Mouse (Mus musculus): ENCODE data around the gene Nfkbid. TPM values are rescaled to one million over a fixed set of nuclear protein-coding genes. Genes with fewer than 3 reads are reported as not detected.
A peak's percentile ranks its signal among the peaks of the same experiment; 100 is the strongest.

Nfkbid gene
- total RNA-seq, 4 experiments from 2014 or later: 2.8 to 4.1 (median 3.2) TPM

DNA sequence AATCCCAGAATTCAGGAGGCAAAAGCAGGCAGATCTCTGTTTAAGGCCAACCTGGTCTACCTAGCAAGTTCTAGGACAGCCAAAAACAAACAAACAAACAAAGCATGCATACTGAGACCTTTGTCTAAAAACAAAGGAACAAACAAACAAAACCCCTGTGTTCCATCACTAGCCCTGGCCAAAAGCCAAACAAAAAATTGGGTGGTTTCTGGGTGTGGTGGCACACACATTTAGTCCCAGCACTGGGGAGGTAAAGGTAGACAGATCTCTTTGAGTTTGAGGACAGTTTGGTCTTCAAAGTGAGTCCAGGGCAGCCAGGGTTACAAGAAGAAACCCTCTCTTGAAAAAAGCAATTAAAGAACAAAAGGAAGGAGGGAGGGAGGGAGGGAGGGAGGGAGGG lies 7.8 kb downstream of the Nfkbid start:
- no peak for DNase-seq (ENCODE audit: low spot score in 2 of 2)

DNA sequence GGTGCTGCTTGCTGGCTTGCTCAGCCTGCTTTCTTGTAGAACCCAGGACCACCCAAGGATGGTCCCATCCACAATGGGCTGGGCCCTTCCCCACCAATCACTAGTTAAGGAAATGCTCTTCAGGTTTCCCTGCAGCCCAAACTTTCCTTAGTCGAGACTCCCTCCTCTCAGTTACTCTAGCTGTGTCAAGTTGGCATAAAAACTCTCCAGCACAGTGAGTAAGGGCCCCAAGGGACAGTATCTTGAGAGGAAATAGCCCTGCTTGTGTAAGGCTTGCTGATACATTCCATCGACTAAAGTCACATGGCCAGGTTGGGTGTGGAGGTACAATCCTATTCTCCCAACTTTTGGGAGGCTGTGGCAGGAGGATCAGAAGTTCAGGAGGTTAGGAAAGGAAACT lies 8.7 kb downstream of the Nfkbid start:
- no peak for DNase-seq (ENCODE audit: low spot score in 2 of 2)

DNA sequence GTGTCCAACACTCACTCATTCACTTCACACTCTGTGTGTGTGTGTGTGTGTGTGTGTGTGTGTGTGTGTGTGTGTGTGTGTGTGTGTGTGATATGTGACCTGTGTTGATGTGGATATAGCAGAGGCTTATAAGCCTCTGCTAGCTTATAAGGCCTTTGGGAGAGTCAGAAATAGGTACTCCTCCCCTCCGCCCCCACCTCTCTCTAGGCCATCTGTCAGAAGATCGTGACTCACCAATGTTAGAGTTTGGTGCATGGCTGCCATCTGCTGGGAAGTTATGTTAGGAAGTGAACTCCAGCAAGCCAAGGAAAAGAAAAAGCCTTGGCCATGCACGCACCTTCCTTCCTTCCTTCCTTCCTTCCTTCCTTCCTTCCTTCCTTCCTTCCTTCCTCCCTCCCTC lies 10.3 kb downstream of the Nfkbid start:
- peak; percentile 84 to 88 for DNase-seq (ENCODE audit: low spot score in 2 of 2)

DNA sequence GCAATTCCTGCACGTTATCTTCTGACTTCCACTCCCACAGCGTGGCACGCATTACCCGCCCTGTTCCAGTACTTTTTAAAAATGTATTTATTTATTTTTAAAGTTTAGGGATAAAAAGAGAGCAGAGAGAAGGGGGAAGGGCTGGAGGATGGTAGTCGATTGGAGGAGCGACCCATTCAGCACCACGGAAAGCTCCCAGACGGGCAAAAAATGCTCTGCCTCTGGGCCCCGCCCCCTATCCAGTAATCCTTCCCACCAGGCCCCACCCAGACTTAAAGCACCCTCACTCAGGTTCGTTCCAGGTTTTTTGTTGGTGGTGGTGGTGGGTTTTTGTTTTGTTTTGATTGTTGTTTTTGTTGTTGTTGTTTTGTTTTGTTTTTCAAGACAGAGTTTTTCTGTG lies 12.7 kb downstream of the Nfkbid start:
- DNase-seq (ENCODE audit: low spot score in 2 of 2): no peak

DNA sequence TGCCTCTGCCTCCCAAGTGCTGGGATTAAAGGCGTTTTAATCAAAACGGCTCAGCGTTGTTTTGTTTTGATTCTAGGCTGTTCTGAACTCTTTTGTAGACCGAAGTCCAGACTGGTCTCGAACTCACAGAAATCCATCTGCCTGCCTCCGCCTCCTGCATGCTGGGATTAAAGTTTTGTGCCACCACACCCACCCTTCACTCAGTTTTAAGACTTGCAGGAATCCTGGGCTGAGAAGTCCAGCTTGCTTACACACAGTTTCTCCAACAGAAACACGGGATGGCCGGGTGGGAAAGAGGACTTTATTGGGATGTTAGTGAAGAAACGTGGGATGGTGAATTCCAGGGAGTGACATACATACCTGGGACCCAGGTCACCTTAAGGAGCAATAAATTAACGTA lies 13.2 kb downstream of the Nfkbid start:
- DNase-seq (ENCODE audit: low spot score in 2 of 2): no peak

DNA sequence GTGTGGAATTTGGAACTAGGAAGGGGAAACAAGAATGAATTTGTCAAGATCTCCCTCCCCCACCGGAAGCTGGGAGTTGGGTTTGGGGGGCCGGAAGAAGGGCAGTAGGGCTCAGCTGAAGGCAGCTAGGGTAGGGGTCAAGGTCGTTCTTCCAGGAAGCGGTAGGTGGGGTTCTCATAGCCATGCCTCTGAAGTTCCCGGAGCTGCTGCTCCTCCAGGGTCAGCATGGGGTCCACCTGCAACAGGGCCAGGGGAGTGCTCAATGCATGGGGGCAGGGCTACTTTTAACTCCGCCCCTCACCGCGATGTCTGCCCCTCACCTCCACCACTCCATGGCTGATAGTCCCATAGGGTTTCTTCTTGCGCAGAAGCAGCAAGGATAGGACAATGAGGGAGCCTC lies 13.6 kb downstream of the Nfkbid start:
- DNase-seq (ENCODE audit: low spot score in 2 of 2): no peak

DNA sequence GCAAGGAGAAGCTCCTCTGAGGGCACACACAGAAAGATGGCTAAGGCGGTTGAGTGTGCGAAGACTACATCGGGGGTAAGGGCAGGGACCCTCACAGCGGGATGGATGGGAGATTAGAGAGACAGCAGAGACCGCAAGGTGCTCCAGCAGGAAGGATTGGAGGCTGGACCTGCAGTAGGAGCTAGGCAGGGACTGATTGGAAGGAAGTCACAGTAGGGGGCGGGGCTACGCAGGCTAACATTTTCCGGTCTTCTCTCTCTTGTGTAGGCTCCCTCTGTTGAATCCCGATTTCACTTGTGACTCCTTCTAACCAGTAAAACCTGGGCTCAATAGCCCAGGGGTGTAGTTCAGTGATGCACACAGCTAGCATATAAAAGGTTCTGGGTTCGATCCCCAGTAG lies 15.3 kb downstream of the Nfkbid start:
- no peak for DNase-seq (ENCODE audit: low spot score in 2 of 2)

DNA sequence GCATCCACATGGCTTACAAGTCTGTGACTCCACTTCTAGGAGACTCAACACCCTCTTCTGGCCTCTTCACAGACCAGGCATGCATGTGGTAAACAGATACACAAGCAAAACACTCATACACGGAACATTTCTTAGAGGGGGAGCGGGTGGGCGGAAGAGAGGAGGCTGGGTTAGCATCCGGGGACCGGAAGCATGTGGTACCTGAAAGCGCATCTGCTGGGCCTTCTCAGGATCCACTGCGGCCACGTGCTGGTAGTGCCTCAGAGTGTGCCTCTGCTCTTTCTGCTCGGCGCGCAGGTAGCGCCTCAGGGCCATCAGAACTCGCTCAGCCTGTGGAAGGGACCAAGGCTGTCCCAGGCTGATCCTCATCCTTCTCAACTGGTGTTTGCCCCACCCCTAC lies 18.2 kb downstream of the Nfkbid start:
- DNase-seq (ENCODE audit: low spot score in 2 of 2): no peak

DNA sequence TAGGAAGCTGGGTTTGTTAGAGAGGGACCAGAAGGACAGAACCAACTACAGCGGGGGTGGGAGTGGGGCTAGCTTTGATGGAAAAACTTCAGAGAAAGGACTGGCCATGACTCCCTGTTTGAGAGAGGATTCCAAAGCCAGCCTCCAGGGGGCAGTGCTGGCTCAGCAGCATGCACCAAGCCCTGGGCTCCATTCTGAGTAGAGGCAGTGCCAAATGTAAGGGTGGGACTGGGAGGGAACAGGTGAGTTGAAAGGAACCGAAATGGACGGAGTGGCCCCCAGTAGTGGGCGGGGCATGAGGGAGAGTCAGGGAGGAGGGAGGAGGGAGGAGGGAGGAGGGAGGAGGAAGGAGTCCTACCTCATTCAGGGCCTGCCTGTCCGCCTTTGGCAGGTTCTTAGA lies 19.2 kb downstream of the Nfkbid start:
- DNase-seq (ENCODE audit: low spot score in 2 of 2): peak in 1 of 2 experiments; percentile 62

DNA sequence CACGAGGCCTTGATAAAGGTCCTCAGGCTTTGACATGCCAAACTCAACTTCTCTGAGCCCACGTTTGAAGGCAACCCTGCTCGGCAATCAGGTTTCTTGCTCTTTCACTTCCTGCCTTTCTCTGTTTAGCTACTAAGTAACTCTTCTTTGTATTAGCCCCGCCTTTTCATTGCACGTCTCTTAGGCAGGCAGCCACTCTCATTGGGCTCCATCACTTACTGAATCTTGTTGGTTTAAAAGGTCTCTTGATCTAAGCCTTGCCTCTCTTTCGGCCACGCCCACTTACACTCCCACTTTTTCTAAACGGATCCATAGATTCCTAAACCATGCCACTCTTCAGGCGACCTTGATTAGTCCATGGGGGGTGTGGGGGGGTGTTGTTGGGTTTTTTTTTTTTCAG lies 22.2 kb downstream of the Nfkbid start:
- DNase-seq (ENCODE audit: low spot score in 2 of 2): no peak

DNA sequence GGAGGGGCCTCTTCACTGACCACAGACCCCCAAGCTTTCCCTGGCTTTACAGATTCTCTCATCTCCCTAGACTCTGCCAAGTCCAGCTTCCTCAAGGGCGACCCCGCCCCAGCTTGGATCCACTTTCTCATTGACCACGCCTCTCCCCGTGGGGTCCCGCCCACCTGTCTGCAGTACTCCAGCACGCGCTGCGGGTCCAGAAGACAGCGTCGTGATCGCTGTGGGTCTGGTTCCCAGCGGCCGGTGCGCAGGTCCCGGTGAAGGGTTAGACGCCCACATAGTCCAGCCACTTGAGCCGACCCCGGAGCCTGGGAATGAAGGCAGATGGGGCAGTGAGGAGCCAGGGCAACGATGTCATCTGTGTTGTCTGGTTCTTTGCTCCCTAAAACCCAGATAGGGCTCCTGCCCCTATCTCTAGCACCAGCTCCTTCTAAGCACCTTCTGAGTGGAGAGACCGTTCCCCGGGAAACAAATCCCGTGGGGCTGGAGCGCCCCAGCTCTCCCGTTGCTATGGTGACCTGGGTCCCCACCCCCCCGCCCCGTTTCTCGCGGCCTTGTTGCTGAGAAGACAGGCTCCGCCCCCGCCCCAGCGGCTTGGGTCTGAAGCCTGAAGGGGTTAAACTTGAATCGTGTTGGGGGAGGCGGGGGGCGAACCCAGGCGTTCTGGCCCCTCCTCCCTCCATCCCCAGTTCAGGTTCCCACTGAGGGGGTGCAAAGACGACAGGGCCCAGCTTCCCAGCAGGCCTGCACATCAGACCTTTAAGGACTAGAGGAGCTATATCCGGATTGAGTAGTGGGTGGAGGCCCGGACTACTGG lies 22.8 kb downstream of the Nfkbid start:
- DNase-seq (ENCODE audit: low spot score in 2 of 2): peak; percentile 71 to 76

DNA sequence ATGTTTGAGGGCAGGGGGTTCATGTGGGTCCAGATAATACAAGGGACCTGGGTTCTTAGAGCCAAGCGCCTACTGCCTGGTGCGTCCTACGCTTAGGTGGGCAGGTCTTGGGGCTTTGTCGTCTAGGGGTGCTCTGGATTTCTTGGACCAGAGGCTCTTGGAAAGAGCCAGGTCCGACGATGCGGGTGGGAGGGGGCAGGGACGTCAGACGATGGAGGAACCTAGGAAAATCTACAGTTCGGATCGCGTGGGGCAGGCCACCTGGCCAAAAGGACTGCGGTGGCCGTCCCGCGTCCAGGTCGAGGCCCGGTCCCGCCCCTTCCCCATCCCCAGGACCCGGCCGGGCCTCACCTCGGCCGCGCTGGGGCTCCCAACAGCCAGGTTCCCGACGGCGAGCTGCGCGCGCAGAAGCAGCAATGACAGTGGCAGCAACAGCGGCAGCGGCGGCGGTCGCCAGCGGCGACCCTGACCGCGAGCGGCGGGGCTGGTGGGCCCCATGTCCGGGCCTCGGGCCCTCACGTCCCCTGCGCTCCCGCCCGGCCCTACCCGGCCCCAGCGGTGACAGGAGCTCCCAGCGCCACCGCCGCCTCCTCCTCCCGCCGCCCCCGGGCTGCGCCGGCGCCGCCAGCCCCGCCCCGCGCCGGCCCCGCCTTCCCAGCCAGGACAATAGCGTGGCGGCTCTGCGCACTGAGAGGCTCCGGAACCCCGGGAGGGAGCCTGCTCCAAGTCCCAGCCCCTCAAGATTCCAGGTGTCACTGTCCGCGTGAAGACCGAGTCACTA lies 23.6 kb downstream of the Nfkbid start, which contains the start of gene Aplp1:
Gene Aplp1 (minus strand): TSS at position 565 of the 781 bp plus-strand sequence.
- peak in 1 of 2 experiments; percentile 76 for DNase-seq (ENCODE audit: low spot score in 2 of 2)

DNA sequence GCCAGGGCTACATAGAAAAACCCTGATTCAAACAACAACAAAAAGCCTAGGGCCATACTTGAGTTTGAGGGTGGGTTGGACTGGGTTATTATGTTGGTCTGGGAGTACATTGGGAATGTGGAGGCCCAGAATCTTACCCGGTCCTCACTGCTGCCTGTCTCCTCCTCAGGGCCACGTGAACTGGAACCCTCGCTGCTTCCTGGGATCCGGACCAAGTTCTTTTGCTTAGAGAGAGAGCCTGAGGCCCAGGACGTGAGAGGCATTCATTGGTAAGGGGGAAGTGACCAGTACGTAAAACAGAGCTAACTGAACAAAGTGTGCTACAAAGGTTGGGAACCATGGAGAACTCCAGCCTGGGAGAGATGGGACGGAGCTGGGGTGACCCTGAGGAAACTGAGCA lies 28.7 kb downstream of the Nfkbid start:
- DNase-seq (ENCODE audit: low spot score in 2 of 2): no peak

DNA sequence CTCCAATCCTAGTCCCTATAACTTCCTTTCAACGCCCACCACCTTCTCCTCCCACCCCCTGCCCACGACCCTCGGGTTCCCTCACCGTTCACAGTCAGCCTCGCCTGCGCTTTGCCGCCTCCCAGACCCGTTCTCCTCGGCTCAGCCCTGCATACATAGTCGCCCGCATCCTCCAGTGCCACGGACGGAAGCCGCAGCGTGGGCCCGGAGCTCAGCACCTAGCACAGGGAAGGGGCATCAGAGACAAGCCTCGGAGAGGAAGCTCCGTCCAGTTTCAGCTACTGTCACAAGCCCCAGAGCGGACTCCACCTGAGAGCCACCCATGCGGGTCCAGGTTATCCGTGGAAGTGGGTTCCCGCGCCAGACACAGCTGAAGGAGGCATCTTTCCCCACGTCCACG lies 31.8 kb downstream of the Nfkbid start:
- no peak for DNase-seq (ENCODE audit: low spot score in 2 of 2)

DNA sequence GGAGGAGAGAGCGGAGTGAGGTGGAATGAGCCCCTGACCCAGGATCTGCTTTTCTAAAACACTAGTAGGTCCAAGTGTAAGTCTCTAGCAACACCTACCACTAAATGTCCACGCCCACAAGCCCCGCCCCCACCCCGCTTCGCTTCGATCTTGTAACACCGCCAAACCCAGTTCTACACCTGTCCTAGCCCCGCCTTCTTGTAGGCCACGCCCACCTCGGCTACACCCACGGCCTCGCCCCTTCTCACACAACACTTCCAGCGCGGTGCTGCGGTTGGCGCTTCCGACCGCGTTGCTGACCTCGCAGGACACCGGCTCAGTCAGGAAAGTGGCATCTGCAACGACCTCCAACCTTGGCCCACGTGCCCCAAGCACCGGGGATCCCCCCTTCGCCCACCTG lies 32.2 kb downstream of the Nfkbid start:
- DNase-seq (ENCODE audit: low spot score in 2 of 2): no peak

DNA sequence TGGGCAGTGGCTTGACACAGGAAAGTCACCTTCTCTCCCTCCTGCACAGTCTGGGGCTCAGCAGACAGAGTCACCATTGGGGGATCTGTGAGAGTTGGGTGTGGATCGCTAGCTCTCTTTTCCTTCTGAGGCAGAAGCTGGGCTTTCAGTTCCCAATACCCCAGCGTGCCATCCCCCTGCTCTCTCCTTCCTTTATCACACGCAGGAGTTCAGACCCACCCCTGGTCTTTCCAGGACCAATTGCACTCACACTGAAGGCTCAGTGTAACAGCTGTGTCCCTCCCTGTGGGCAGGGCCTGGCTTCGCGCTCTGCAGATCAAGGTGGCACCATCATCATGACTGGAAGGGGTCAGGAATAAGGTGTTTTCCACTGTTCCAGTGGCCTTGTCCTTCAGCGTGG lies 32.7 kb downstream of the Nfkbid start:
- DNase-seq (ENCODE audit: low spot score in 2 of 2): no peak

DNA sequence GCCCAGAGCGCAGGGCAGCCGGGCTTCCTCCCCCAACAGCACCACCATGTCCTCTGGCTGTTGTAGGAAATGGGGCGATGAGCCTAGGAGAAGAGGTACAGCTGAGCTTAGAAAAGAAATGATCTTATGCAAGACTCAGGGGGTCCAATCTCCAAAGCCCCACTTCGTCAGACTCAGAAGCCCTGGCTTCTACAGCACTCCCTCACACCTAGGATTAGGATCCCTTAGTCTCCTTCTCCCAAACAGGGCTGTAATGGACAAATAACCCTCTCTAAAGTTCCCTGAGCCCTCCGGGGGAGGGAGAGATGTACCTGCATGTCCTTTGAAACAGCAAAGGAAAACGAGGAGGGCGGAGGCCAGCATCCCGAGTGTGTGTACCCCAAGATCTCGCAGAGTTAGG lies 35.0 kb downstream of the Nfkbid start:
- no peak for DNase-seq (ENCODE audit: low spot score in 2 of 2)

DNA sequence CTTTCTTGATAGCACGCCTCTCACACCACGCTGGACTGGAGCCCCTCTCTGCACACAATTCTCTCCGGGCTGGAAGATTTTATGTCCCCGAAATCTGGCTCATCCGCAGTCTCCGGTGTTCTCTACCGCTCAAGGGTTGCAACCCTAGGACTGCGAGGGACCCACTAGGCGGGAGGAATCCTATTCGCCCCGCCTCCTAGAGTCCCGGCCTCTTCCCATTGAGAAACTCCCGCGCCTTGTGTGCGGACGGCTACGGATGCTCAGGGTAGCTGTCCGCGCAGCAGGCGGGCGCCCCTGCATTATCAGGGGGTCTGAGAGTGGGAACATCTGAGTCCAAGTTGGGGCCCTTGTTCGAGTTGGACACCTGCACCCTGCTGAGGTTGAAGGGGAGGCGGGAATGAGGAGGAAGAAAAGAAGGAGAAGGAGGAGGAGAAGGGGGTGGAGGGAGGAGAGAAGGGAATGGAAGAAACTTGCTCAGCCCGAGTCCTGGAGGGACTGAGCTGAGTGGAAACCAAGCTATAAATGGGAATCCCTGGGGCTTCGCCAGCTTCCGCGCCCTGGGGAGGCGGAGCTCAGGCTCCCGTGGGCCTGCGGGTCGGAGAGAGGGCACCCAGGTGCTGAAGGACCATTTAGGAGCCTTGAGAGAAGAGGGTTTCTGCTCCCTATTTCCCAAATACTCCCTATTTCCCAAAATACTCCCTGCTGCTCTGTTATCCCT lies 35.5 kb downstream of the Nfkbid start:
- DNase-seq (ENCODE audit: low spot score in 2 of 2): no peak

DNA sequence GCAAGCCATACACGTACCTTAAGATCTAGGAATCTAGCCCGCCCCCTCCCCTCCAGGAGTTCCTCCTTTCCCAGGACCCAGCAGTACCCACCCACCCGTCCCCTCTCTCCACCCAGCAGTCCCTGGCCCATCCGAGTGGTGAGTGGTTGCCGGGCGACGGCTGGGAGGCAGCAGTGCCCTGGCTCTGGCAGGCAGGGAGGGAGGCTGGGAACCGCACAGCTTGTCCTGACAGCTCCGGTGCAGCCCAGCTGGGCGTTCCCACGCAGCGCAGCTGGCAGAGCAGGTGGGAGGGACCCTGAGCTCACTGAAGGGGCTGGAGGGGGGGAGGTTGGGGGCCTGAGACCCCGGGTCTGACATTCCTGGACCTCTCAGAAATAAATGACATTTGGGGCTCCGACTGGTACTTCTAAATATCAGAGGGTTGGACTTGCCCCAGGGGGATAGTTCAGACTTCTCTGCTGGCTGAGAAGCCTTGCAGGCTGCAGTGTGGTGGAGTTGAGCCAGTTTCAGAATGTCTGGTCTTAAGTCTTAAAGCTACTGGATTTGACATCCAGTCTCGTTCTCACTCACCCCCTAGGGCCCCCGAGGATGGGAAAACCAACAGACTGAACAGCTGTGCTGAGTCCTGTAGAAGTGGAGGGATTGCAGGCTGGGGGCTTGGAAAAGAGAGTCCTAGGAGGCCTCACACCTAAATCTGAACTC lies 36.2 kb downstream of the Nfkbid start, which contains the start of the genes Kirrel2 and Nphs1:
Gene Kirrel2 (minus strand): TSS at position 62 of the 702 bp plus-strand sequence.
Gene Nphs1 (plus strand): TSS at position 687 of the 702 bp plus-strand sequence.
- DNase-seq (ENCODE audit: low spot score in 2 of 2): peak in 1 of 2 experiments; percentile 71

DNA sequence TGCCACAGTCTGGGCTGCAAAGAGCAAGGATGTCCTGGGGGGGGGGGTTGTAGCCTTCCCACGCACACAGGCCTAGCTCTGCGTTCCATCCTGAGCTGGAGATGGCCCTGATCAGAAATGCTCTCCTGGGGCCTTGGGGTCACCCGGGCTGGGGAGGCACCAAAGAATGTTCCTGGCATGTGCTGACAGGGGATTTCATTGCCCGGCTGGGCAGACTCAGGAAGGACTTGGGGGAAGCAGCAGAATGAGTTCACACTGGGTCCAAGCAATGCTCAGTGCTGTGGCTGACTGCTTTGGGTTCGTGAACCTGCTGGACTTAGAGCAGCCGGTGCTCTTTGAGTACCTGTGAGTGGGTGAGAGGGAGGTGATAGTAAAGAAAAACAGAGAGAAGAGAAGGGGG lies 38.0 kb downstream of the Nfkbid start:
- DNase-seq (ENCODE audit: low spot score in 2 of 2): no peak

DNA sequence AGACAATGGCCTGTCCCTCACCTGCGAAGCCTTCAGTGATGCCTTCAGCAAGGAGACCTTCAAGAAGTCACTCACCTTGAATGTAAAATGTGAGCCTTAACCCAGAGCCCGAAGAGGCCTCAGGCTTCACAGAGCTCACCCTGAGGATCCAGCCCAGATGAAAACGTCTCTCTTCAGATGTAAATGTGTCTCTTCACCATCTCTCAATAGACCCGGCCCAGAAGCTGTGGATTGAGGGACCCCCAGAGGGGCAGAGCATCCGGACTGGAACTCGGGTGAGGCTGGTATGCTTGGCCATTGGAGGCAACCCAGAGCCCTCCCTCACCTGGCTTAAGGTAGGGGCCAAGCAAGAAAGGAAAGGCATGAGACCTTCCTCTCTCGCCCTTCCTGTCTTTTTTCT lies 42.0 kb downstream of the Nfkbid start:
- no peak for DNase-seq (ENCODE audit: low spot score in 2 of 2)
